Mouse (Mus musculus): Measurements from ENCODE around the gene Tk2. TPM values are rescaled to one million over a fixed set of nuclear protein-coding genes. Genes with fewer than 3 reads are reported as not detected.

Gene Tk2
- total RNA-seq, 2 experiments from 2014 or later, result 5.9 to 6.7 TPM

GRCm38 (mm10) chr8:104230377-104230776, 18.0 kb downstream of the Tk2 start:
- ATAC-seq (replicated peaks; ENCODE audit: low FRiP score, poor library complexity, severe bottlenecking), result no peak

- ATAC-seq (replicated peaks; ENCODE audit: low FRiP score, poor library complexity, severe bottlenecking), result no peak
Observed at GRCm38 (mm10) chr8:104227048-104227447, 21.3 kb downstream of the Tk2 start.

- peak; percentile 62; the same call in 1 of the 2 replicates for ATAC-seq (replicated peaks; ENCODE audit: low FRiP score, poor library complexity, severe bottlenecking)
Observed at GRCm38 (mm10) chr8:104219806-104220205, 28.6 kb downstream of the Tk2 start.

- no peak for ATAC-seq (replicated peaks; ENCODE audit: low FRiP score, poor library complexity, severe bottlenecking)
Observed at GRCm38 (mm10) chr8:104219079-104219478, 29.3 kb downstream of the Tk2 start.

- no peak for ATAC-seq (replicated peaks; ENCODE audit: low FRiP score, poor library complexity, severe bottlenecking)
Observed at GRCm38 (mm10) chr8:104217601-104218000, 30.8 kb downstream of the Tk2 start.

GRCm38 (mm10) chr8:104205292-104205691, 43.1 kb downstream of the Tk2 start:
- no peak for ATAC-seq (replicated peaks; ENCODE audit: low FRiP score, poor library complexity, severe bottlenecking)

- ATAC-seq (replicated peaks; ENCODE audit: low FRiP score, poor library complexity, severe bottlenecking), result no peak
Observed at GRCm38 (mm10) chr8:104202320-104202719, 46.0 kb downstream of the Tk2 start.

- no peak for ATAC-seq (replicated peaks; ENCODE audit: low FRiP score, poor library complexity, severe bottlenecking)
Observed at GRCm38 (mm10) chr8:104201622-104202021, 46.7 kb downstream of the Tk2 start.

- no peak for ATAC-seq (replicated peaks; ENCODE audit: low FRiP score, poor library complexity, severe bottlenecking)
Observed at GRCm38 (mm10) chr8:104199802-104200201, 48.6 kb downstream of the Tk2 start.

GRCm38 (mm10) chr8:104191496-104191895, 56.9 kb downstream of the Tk2 start:
- ATAC-seq (replicated peaks; ENCODE audit: low FRiP score, poor library complexity, severe bottlenecking), result no peak

GRCm38 (mm10) chr8:104190777-104191468, 57.4 kb downstream of the Tk2 start:
- no peak for ATAC-seq (replicated peaks; ENCODE audit: low FRiP score, poor library complexity, severe bottlenecking)

- no peak for ATAC-seq (replicated peaks; ENCODE audit: low FRiP score, poor library complexity, severe bottlenecking)
Observed at GRCm38 (mm10) chr8:104188459-104188858, 59.9 kb downstream of the Tk2 start.

- no peak for ATAC-seq (replicated peaks; ENCODE audit: low FRiP score, poor library complexity, severe bottlenecking)
Observed at GRCm38 (mm10) chr8:104187622-104188021, 60.7 kb downstream of the Tk2 start.

- ATAC-seq (replicated peaks; ENCODE audit: low FRiP score, poor library complexity, severe bottlenecking), result no peak
Observed at GRCm38 (mm10) chr8:104186827-104187226, 61.5 kb downstream of the Tk2 start.

GRCm38 (mm10) chr8:104184905-104185304, 63.5 kb downstream of the Tk2 start:
- ATAC-seq (replicated peaks; ENCODE audit: low FRiP score, poor library complexity, severe bottlenecking), result no peak

GRCm38 (mm10) chr8:104177054-104177453, 71.3 kb downstream of the Tk2 start:
- no peak for ATAC-seq (replicated peaks; ENCODE audit: low FRiP score, poor library complexity, severe bottlenecking)

Other genes starting within 250 kb of the Tk2 start
- gene Cdh5, start 146.9 kb downstream of the Tk2 start, total RNA-seq (2015; ENCODE audit: low replicate concordance), result not detected in 2 replicates
- not detected in 2 replicates for gene Cdh5, start 146.9 kb downstream of the Tk2 start, total RNA-seq (2017; ENCODE audit: low replicate concordance)
- gene Bean1, start 78.1 kb downstream of the Tk2 start, total RNA-seq (2015; ENCODE audit: low replicate concordance), result not detected in 2 replicates
- not detected in 2 replicates for gene Bean1, start 78.1 kb downstream of the Tk2 start, total RNA-seq (2017; ENCODE audit: low replicate concordance)
- gene Cklf, start 2.3 kb upstream of the Tk2 start, total RNA-seq (2015; ENCODE audit: low replicate concordance), result 28.1 and 44.4 TPM in 2 replicates
- gene Cklf, start 2.3 kb upstream of the Tk2 start, total RNA-seq (2017; ENCODE audit: low replicate concordance), result 13.5 and 23.4 TPM in 2 replicates
- gene Cmtm2a, start 44.6 kb upstream of the Tk2 start, total RNA-seq (2015; ENCODE audit: low replicate concordance), result not detected in 2 replicates
- gene Cmtm2a, start 44.6 kb upstream of the Tk2 start, total RNA-seq (2017; ENCODE audit: low replicate concordance), result not detected in 2 replicates
- not detected in 2 replicates for gene Gm45711, start 61.5 kb upstream of the Tk2 start, total RNA-seq (2015; ENCODE audit: low replicate concordance)
- not detected in 2 replicates for gene Gm45711, start 61.5 kb upstream of the Tk2 start, total RNA-seq (2017; ENCODE audit: low replicate concordance)
- gene Cmtm1, start 61.6 kb upstream of the Tk2 start, total RNA-seq (2015; ENCODE audit: low replicate concordance), result not detected in 2 replicates
- gene Cmtm1, start 61.6 kb upstream of the Tk2 start, total RNA-seq (2017; ENCODE audit: low replicate concordance), result not detected in 2 replicates
- not detected in 2 replicates for gene Gm11020, start 73.0 kb upstream of the Tk2 start, total RNA-seq (2015; ENCODE audit: low replicate concordance)
- gene Gm11020, start 73.0 kb upstream of the Tk2 start, total RNA-seq (2017; ENCODE audit: low replicate concordance), result not detected in 2 replicates
- gene Cmtm2b, start 73.7 kb upstream of the Tk2 start, total RNA-seq (2015; ENCODE audit: low replicate concordance), result not detected in 2 replicates
- gene Cmtm2b, start 73.7 kb upstream of the Tk2 start, total RNA-seq (2017; ENCODE audit: low replicate concordance), result not detected in 2 replicates
- 2.9 and 10.8 TPM in 2 replicates for gene Cmtm3, start 90.9 kb upstream of the Tk2 start, total RNA-seq (2015; ENCODE audit: low replicate concordance)
- gene Cmtm3, start 90.9 kb upstream of the Tk2 start, total RNA-seq (2017; ENCODE audit: low replicate concordance), result 6.0 TPM in 1 of 2 replicates, not detected in the other
- 0.36 TPM in 1 of 2 replicates, not detected in the other for gene Cmtm4, start 147.2 kb upstream of the Tk2 start, total RNA-seq (2015; ENCODE audit: low replicate concordance)
- gene Cmtm4, start 147.2 kb upstream of the Tk2 start, total RNA-seq (2017; ENCODE audit: low replicate concordance), result under 0.01 and 1.0 TPM in 2 replicates
- gene Dync1li2, start 194.5 kb upstream of the Tk2 start, total RNA-seq (2015; ENCODE audit: low replicate concordance), result 24.1 and 34.4 TPM in 2 replicates
- 62.9 and 69.6 TPM in 2 replicates for gene Dync1li2, start 194.5 kb upstream of the Tk2 start, total RNA-seq (2017; ENCODE audit: low replicate concordance)